Mouse (Mus musculus) left cerebral cortex, postnatal 36 days (tissue): ENCODE data around the gene Mrpl44. TPM values are rescaled to one million over a fixed set of nuclear protein-coding genes. Genes with fewer than 3 reads are reported as not detected.

Experiments
- DNase-seq, 2 experiments: peaks; one replicate each; pipeline ENCODE4 v3.0.0; 2021 to 2022; ENCODE audit warnings: low spot score in 2 of 2, mixed read lengths in 1 of 2
- intact Hi-C: fragments of 180-260 bp; cut with DNase I; formaldehyde crosslinking; loops from one replicate; pipeline ENCODE4 v1.15.1; 2025
- total RNA-seq, 2 experiments: library from RNA; stranded (reverse); gene quantifications; 2 replicates each; pipeline ENCODE4 v1.2.3; 2021

Mrpl44 gene
- total RNA-seq, 2 experiments from 2014 or later: 26.8 to 27.0 TPM

DNA sequence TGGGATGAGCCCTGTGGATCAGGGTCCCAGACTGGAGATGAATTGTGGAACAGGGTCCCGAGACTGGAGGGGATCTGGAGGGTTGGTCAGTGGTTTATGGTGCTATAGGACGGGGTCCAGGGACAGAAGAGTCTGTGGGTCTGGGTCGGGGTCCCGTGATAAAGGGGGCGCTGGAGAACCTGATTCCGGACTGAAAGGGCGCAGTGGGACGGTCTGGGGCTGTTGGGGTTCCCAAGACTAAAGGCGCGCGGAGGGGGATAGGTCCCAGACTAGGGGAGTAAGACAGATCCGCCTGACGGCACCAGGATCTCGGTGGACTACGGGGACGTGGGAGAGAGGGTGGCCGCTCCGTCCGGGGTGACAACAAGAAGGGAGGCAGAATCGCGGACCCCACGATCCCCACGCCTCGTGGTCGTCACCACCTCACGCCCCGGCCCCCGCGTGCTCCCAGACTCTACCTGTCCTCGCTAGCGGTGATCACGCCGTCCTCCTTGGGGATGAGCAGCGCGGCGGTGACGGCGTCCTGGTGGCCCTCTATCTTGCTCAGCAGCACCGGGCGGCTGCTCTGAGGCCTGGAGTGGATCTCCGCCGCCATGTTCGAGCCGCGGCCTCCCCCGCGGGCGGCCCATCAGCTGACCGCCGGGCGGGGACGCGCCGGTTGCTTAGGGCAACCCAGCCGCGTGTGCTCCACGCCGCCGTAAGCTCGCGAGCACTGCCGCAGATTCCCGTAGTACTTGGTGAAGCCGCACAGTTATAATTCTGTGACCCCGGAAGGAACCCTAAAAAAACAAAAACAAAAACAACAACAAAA is 14.5 kb upstream of the Mrpl44 start:
- intact Hi-C loops: no loop called here
- DNase-seq: peak; percentile 79 to 83

- DNase-seq: no peak
- intact Hi-C loops: no loop called here
Measured at GRCm38 (mm10) chr1:79761917-79762271, 13.9 kb upstream of the Mrpl44 start.

DNA sequence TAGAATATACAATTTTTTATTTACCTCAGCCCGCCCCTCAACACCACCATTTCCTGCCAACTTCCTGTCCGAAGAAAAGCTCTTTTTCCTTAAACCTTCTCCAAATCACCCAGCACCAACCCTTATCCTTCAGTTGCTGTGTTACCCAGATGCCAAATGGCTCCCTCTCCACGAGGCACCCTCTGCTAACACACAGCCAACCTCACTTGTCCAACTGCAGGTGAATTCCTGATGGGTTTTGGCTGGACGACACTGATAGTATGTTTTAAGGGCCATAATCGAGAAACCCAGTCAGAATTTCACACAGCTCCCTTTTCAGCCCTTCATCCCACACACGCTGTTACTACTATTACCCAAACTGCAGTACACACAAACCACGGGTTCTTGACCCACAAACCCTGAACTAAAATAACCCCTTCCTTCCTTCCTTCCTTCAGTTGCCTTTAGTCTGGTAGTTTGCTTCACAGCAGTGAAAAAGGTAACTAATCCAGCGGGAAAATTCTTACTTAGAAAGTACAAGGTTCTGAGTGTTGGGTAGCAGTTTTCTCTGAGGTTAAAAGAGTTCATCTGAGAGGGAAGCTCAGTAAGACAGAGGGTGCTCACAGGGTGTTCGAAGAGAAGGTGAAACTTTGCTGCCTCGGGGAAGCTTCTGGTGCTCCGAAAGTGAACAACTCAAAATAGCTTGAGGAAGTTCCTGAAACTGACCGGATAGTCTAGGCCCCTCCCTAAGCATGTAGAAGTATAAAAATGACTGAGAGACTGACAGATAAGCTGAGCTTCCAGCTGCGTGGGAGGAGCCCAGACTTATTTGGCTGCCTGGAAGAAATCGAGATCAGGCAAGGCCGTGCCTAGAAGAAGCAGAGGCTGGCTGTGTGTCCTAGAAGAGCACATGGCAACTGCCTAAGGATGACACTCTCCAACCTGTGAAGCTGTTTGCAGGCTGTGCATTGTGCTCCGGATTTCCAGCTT is 13.3 kb upstream of the Mrpl44 start:
- DNase-seq: no peak
- intact Hi-C loops: no loop called here

DNA sequence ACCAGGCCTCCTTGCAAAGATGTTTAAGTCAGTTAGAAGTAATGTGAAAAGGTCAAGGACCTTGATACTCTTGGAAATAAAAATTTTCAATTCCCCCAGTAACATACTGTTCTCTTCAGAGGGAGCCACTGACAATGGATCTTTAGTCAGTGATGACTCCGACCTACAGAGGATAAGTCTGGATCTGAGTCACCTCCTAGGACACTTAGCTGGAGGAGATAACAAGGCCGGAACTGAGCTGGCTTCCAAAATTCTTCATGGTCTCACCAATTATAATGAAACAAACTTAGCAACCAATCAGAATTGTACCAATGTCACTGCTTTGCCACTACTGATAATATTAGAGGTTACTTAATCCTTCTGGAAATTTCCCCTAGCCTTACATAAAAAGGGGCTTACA is 11.8 kb upstream of the Mrpl44 start:
- intact Hi-C loops: no loop called here
- DNase-seq: no peak

- intact Hi-C loops: no loop called here
- no peak for DNase-seq
Measured at GRCm38 (mm10) chr1:79764483-79764882, 11.3 kb upstream of the Mrpl44 start.

DNA sequence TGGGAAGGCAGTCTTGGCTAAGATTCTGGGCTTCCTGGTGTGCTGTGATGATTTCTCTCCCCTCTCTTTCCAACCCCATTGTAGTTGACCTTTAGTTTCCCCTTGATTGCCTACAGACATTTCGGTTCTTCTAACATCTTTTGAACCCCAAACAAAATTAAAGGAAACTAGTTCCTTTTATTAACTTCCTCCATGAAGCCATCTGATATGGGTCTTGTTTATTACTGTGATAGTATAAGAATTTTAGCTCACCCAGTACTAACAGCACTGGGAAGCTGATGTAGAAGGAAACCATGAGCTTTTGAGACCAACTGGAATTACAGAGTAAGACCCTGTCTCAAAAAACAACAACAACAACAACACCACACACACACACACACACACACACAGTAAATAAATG is 7.6 kb upstream of the Mrpl44 start:
- no peak for DNase-seq
- intact Hi-C loops: no loop called here

DNA sequence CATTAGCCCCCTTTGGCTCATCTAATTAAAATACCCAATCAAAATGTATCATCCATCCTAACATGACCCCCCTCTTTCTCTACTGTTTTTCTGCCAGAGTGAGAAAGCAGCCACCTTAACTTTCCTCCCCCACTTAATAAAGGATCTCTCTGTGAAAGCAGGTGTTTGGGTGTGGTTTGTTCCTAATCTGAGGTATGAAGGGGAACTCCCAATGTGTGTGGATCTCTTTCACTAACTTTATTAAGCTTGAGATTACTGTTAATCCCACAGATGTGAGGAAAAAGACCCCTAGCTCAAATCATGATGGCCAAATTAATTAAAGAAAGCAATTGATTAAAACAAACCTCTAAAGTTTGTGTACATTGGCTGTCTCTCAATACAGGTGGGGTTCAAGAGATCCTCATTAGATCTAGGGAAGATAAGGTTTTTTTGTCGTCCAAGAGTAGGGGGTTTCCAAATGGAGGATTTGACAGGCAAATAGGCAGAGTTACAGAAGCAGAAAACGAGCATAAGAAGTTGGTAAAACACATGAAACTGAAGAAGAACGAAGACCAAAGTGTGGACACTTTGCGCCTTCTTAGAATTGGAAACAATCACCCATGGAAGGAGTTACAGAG is 1.5 kb upstream of the Mrpl44 start:
- no peak for DNase-seq
- intact Hi-C loops: no loop called here

GRCm38 (mm10) chr1:79778011-79778410 is 2.2 kb downstream of the Mrpl44 start:
- intact Hi-C loops: no loop called here
- no peak for DNase-seq

- intact Hi-C loops: loop anchor here (10.0 kb wide), 1 partner anchor 562 kb away; the partner anchor contains the start of gene Cul3
- no peak for DNase-seq
Measured at GRCm38 (mm10) chr1:79782433-79782832, 6.6 kb downstream of the Mrpl44 start.

DNA sequence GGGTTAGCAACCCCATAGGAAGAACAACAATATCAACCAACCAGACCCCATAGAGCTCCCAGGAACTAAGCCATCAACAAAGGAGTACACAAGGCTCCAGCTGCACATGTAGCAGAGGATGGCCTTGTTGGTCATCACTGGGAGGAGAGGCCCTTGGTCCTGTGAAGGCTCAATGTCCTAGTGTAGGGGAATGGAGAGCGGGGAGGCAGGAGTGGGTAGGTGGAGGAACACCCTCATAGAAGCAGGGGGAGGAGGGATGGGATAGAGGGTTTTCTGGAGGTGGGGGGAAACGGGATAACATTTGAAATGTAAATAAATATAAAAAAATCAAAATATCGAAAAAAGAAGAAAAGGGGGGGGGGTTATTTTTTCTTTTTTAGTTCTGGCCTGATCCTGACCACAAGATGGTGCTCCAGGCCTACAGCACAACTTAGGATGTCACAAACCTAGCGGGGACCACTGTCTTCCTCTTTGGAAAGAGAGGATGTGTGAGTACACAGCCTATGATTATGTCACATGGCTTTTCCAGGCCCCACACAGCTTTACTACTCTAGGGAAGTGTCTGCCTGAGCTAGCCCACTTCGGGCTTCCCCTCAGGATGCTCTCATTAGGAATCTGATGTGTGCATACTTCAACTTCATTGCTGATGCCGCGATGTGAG is 10.6 kb downstream of the Mrpl44 start:
- DNase-seq: peak in 1 of 2 experiments; percentile 11
- intact Hi-C loops: loop anchor here (1.0 to 10.0 kb wide), 4 partner anchors 318 to 731 kb away; partner anchors contain the start of gene Cul3

DNA sequence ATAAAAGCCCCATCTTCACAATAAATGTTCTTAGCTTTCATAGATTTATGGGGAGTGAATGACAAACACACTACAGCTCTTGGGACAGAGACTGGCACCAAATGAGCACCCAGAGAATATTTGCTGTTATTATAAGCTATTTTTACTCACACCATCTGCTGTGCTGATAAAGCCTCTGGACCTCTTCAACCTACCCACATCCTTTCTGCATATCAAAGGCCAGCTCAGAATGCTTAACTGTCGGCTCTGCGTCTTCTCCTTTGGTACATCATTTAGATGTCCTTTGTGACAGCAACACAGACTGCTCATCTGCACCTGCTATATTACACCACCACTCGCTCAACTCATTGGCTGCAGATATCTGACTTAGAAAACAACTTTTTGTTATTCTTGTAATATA is 21.3 kb downstream of the Mrpl44 start:
- DNase-seq: no peak
- intact Hi-C loops: no loop called here

- intact Hi-C loops: no loop called here
- no peak for DNase-seq
Measured at GRCm38 (mm10) chr1:79802858-79803427, 27.1 kb downstream of the Mrpl44 start.

DNA sequence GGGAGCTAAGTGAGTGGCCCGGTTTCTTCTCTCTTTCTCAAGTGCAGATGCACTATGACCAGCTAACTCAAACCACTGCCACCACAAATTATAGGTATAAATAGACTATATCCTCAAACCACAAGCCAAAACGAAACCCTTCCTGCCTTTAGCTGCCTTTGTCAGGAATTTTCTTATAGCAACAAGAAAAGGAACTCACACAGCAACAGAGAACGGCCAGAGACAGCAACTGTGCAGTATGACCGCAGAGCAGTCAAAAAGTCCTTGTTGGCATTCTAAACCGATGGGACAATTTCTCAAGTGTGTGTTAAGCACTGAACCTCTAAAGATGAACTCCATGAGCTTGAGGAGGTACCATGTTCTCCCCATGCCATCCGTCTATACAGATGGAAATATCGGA is 27.8 kb downstream of the Mrpl44 start:
- intact Hi-C loops: no loop called here
- no peak for DNase-seq

DNA sequence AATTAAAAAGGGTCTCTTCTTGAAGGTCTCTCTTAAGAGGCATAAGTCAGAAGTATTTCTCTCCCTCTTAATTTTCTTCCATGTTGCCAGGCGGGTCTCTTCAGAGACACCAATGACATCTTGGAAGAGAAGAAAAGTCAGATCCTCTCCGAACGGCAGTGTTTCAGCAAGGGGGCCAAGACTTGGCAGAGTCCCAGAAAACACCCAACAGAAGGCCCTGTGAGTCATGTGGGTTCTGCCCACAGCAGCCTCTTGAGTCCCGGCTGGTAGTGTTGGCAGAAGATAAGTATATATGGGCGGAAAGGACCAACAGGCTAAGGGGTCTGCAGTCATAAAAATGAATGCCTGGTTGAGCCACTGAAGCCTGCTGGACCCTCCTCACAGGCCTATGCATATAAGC is 31.0 kb downstream of the Mrpl44 start:
- DNase-seq: no peak
- intact Hi-C loops: no loop called here

DNA sequence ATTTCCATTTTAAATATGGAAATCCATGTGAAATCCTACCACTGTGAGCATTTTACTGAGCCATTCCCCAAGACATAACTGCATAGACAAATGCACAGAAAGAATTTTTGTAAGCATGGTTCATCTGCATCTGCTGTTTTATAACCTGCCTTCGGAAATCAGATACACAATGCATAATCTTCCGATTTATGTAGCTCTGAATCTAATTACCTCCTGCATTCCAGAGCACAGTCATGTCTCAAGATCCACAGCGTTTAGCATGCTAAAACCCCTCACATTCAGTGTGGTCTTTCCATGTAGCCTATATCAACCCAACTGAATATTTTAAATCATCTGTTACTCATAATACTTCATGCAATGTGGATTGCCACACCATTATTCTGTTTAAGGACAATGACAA is 33.6 kb downstream of the Mrpl44 start:
- DNase-seq: no peak
- intact Hi-C loops: no loop called here

DNA sequence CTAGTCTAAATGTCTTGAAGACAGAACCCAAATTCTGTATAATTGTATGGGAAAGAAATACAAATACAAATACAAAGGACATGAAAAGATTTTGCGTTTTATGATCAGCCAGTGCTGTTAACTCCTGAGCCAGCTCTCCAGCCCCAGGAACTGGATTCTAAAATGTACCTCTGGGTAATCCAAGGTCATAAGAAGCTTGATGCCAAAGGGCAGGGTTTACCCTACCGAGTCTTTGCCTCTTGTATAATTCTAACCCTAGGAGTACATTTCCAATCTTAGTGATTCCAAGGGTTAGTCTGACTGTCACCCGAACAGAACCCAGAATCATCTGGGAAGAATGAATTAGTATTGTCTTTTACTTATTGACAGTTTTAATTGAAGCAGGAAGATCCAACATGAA is 39.6 kb downstream of the Mrpl44 start:
- intact Hi-C loops: no loop called here
- DNase-seq: no peak

DNA sequence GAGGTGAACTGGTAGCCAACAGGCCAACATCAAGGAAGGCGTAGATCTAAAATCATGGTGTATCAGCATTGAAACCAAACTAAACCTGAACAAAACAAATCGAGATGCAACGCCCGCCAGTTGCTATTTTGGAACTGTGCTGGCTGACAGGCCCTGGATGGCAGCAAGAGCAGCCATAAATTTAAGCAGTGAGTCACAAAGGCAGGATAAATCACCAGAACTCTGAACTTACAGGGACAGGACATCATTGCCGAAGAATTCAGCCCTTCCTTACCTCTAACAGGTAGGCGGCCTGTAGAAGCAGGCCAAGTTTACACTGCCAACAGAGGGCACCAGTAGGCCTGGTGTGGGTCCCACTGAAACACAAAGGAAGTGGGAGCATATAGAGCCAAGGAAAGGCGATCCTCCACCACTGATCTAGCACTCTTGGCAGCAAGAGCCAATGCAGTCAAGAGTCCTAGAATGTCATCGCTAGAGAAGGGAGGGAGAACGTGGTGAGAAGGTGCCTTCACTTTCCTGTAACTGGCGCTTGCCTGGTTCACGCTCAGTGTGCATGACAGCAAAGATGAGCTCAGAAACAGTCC is 43.6 kb downstream of the Mrpl44 start:
- intact Hi-C loops: no loop called here
- no peak for DNase-seq

DNA sequence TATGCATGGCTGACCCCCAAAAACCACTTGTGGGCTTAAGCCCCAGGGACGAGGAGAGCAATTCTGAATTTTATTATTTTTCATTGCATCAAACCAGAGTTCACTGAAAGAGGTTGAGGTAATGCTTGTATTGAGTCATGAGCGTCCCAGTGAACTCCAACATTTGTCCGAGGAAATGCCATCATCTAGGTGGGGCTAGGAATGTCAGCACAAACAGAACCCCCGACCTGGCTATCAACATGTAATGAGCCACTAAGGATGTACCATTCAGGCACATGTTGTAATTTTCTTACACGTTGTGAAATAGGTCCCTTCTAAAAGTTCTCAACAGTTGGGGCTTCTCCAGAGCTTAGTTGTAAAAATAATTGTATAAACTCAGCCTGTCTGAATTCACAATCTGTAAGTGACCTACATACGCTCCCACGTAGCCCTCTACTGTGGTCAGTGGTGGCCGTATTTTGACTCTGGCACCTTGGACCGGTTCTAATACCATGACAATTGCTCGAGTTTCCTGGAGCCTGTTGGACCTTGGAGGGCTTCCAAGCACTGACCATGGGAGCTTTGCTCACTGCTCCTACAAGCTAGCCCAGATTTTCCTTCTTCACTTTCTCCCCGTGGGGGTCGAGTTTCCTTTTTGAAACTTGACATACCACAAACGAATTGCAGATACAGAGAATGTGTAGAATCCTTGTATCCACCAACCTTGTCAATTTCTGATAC is 47.1 kb downstream of the Mrpl44 start:
- intact Hi-C loops: loop anchor here (5.0 kb wide), 1 partner anchor 34 kb away; no protein-coding TSS in a partner anchor
- DNase-seq: peak in 1 of 2 experiments; percentile 25
